Mouse (Mus musculus): ENCODE measurements at regions not wholly inside any gene's neighbourhood (a gene's known extent, or its start where the extent isn't known, plus 50 kb on each side); places are given as distances from the start of the nearest gene placed in this dataset.

DNA sequence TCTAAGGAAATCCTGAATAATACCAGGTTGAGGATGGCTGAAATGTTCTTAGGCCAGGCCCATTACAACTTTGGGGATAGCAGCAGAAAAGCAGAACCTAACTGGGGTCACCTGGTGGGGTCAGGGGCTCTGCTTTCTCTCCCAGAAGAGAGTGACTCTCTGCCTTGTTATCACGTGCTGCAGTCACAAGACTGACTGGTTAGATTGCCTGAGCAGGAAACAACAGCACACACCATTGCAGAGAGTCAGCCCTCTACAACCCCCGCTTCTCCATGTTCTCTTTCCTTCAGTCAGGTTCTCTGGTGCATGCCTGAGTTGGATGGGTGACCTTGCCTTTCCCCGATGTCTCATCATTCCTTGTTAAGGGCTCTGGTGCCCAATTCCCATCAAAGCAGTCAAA is 91.2 kb upstream of the Hsd17b12 start:
- no peak for ATAC-seq

DNA sequence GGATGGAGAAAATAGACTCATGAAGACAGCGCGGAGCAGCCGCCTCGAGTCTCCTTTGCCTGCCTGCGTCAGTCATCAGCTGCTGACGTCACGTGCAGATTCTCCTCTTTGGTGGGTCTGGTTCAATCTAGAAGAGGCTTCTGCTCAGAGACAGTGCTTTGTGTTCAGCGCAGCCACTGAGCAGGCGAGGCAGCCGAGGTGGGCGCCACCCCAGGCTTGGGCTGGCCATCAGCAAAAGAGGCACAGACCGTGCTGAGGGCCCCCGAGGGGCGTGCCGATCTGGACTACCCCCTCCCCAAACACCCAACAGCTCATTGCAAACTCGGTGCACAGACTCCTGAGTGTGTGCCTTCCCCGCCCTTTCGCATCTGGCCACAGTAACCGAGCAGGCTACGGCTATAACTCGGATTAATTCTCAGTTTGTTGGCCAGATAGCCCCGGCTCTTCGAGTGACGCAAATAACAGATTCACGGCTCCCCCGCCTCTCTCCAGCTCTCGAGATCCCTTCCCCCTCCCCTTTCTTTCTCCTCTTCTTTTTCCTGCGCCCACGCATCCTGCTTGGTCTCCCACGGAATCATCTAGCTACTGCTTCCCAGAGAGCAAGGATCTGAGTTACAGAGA is 89.2 kb upstream of the Hsd17b12 start:
- no peak for ATAC-seq

DNA sequence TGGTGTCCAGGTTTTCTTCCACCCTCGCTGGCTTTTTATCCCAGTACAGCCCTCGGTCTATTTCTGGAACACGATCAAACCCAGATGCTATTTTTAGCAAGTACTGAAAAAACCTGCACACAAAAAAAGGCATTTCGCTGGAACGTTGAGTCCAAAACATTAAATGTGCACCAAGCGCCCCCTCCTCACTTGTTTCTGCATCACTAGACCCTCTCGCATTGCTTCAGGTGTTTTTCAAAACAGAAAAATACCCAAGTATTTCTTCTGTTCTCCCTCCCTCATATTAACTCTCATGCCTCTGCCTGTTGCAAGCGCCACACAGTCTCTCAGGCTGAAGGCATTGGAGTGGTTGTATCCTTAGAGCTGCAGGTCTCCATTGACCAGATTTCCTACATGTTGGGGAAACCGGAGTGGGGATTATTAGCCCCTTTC is 88.4 kb upstream of the Hsd17b12 start:
- no peak for ATAC-seq

DNA sequence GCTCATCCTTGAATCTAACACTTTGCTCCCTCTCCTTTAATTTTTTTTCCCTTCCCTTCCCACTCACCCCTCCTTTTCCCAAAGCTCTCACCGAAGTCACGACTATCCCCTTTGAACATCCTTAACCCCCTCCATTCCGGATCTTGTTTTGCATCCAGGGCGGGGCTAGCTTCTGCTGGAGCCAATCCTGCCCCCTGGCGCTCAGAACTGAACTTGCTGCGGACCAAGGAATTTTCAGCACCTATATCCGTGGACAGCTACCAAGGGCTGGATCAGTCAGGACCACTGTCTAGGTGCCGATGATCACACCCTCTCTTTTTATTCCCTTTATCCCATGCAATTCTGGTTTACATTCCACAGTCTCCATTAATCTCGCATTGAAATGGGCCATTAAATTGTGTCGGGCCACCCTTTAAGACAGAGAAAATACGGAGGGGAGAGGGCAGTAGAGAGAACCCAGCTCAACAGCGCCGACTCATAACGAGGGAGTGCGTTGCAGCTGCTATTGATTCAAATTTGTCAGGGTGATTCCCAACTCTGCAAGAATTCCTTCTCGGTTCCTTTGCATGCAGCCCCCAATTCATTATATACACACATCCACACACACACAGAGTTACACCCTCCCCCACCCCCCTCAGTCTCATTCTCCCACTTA is 87.7 kb upstream of the Hsd17b12 start:
- peak; percentile 54 for ATAC-seq

DNA sequence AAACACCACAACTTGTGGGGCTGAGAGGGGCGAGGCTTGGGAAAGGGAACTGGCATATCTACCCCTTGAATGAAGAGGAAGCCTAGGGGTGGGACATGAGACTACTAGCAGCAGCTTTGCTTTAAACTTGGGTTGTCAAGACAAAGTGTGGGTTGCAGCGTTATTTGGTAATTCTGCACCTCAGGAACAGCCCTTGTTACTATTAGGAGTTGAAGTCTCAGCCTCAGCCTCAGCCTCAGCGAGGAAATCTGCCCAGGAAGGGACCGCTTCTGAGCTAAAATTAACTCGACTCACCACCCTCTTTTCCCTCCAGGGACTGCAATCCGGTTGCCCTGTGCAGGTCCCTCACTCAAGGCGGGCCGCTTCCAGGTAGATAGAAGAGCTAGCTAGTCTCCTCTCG is 86.4 kb upstream of the Hsd17b12 start:
- ATAC-seq: no peak

DNA sequence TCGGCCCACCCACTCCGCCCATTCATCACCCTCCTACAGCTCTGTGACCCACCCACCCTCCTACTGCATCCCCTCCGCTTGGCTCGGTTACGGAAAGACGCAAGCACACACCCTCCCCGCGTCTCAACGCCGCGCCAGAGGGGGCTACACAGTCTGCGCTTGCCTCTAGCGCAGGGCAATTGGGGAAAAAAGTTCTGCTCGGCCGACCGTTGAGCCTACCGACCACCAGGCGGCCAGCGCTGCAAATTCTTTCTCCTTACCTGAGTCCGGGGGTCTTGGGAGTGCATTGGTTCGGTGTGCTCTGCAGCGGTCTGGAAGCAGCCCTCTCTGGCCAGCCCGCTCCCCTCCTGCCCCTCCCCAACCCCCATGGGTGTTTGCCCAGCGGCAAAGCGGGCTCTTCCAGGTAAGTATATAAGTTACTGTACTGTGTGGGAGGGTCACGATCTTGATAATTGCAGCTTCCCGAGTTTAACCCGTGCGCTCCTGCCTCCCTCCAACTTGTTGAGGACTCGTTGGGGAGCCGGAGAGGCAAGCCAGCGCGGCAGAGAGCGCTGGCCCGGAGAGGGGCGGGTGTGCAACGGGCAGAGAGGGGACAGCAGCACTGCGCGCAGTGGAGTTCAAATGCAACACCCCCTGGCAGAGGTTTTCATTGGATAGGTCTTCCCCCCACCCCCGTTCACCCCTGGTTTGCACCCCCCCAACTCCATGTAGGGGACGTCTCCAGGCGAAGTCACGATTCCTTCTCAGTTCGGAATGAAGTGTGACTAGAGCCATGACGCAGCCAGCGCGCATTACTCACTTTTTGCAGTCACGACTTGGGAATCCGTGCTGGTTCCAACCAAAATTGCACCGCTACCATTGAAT is 85.5 kb upstream of the Hsd17b12 start:
- ATAC-seq: no peak

DNA sequence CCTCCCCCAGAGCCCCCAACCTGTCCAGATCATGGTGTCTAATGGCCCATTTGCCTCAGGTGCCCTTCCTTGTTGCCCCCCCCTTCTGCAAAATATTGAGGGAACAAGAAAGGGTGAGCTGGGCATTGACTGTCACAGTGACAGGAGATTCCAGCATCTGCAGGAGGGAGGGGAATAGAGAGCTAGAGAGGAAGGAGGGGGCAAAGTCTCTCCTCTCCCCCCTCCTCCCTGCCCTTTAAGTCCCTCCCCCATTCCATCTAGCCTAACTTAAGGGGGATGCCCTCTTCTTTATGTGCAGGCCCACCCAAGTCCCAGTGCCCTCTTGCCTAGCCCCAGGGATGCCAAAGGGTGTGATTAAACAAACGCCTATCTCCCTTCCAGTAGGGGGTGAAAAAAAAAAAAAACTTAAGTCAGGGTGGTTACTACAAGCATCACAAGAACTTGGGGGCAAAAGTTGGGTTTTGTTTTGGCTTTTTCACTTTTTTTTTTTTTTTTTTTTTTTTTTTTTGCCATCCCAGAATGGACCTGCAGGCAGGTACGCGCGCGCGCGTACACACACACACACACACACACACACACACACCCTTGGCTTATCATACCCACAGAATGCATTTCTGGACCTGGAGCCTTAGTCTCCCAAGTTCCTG is 84.8 kb upstream of the Hsd17b12 start:
- ATAC-seq: no peak

DNA sequence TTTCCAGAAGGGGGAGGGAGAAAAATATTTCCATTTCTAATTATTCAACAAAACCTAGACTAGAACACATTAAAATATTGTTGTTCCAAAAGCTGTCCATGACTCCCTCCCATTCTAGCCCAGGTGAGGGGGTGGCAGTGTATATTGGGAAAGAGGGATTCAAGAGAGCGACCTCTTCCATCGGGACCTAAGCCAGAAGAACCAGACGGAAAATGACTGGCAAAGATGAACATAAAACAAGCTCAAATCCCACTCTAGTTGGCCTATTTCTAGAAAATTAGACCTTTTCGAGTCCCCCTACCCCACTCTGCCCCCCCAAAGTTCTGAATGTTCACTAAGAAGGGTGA is 84.3 kb upstream of the Hsd17b12 start:
- ATAC-seq: no peak

DNA sequence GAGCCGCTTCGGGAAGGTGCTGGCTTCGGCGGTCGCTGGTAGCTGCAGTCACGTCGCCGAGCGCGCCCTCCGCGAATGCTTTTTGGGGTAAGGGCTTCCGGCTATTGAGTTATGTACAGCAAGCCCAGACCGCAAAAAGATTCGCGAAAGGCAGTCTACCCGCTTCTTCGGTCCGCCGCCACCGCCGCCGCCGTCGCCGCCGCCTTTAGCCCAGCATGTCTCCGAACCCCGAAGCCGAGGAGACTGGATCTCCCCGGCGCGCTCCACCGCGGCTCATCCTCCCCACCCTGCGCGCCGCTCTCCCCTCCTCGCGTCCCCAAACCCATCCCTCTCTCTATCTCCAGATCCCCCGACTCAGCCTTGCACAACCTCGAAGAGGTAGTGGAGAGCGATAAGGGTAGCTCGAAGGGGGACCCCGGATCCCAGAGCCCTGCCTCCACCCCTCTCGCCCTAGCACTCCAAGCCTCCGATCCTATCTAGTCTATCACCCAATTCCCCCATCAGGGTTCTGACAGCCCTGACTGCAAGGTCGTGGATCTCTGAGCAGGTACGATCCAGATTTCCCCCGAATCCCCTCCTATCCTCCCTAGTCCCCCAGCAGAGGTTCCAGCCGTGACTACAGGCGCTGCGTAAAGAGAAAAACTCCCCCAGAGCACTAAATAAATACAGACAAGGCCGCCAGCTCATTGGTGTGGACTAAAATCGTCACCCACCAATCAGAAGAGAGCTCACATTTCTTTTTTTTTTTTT is 83.7 kb upstream of the Hsd17b12 start:
- ATAC-seq: no peak

DNA sequence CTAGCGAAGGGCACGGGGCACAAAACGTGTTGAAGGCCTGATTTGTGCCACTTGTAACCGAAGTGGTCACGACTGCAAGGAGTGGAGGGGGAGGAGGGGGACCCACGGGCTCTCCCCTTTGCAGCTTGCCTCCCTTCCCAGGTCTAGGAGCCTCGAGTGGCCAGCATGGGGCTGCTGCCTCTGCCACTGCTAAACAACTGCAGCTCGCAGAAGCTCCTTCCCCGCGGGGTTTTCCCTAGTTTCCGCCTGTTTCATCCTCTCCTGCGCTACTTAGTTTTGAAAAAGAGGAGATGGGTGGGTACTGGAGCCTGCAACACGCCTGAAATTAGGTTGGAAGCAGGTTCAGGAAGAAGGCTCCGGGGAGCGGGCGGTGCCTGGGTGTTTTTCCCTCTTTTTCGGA is 82.6 kb upstream of the Hsd17b12 start:
- ATAC-seq: no peak

DNA sequence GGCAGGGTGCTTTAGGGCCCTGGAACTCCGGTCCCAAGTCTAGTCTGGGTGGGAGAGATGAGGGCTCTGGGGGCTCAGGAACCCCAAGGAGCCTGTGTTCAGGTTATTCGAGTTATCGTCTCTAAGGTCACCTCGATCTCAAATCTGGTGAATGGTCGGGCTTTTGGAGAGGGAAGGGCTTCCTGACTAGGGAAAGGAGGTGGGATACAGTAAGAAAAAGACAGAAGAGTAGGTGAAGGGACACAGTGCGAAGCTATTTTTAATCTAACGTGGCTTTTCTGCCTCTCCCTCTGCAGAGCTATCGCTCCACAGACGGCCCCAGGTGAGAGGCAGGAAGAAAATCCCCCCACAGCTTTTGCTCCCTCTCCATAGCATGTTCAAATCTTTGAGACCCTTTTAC is 81.8 kb upstream of the Hsd17b12 start:
- ATAC-seq: no peak

DNA sequence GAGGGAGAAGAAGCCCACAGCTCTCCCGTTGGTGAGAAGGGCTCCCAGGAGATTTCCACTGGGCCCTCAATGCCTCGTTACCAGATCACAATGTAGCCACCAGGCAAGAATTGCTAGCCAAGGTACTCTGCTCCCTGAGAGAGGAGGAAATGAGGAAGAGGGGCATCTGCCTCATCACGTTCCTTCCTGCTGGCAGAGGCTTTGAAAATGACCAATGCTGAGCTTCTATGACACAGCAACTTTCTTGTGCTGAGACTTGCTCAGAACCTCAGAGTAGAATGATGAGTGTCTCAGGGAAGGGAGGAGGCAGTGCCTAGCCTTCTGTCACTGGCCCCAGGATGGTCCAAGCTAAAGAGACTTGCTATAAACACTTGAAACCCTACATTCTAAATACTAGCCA is 78.7 kb upstream of the Hsd17b12 start:
- ATAC-seq: no peak

DNA sequence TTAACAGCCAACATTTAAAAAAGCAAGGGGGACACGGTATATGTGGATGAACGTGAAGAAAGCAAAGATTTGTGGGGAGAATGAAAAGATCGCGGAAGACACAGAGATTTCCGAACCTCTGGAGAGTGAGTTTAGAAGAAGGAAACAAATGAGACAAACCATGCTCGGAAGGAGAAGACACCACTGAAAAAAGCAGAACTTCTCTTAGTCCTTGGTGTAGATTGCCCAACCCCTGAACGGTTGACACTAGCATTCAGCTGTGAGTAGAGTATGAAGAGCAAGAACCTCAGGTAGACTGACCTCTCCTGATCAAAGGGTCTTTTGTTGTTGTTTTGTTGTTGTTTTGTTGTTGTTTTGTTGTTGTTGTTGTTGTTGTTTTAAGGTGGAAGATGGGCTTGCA is 75.8 kb upstream of the Hsd17b12 start:
- ATAC-seq: no peak

DNA sequence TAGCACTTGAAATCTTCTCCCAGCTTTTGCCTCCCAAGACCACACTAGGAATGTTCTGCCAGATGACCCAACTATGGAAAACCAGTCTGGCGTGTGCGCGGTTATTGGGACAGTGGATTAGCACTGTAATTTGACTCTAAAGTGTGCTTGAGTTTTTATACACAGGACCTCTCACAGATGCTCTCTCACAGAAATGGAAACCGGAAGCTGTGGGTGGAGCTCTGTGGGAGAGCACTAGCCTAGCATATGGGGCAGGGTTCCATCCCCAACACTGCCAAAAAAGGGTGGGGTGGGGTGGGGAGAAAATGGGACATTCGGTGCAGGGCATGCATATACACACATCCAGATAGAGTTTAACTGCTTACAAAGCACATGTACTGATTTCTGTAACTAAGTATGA is 61.7 kb upstream of the Hsd17b12 start:
- ATAC-seq: no peak

DNA sequence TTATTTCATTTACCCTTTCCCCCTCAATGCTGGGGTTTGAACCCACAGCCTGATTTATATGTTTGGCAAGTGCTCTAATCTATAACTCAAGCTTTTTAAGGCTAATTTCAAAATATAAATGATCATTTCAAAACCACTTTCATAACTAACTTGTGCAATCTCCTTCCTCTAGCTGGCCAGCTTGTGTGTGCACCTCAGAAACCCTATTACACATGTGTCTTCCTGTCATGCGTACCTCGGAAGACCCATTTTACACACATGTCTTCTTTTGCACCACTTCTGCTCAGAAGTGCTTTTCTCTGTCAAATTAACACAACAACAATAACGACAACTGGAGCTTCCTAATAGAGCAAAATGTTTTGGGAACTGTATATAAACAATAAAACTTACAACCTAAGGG is 59.7 kb upstream of the Hsd17b12 start:
- no peak for ATAC-seq

DNA sequence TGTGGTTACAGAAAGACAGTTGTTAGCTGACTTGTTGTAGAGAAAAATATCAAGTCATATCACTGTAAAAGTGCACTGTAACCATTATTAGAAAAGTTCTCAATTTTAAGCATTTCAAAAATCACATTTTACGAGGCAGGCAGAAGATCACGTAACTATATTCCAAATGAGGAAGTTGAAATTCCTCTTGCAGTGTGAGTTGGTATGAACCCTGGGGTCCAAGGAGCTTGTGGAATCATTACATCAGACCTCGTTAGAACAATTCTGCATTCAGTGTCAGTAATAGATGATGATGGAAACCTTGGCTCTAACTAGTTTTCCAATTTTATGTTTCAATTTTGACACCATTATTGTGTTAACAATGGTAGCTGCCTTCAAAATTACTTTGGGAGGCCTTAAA is 57.7 kb upstream of the Hsd17b12 start:
- no peak for ATAC-seq

Data from activated CD4-positive, CD25-positive, alpha-beta regulatory T cell, adult 4 months (primary cell).